Mouse (Mus musculus): ENCODE measurements at regions not wholly inside any gene's neighbourhood (a gene's known extent, or its start where the extent isn't known, plus 50 kb on each side); places are given as distances from the start of the nearest gene placed in this dataset.
A peak's percentile ranks its signal among the peaks of the same experiment; 100 is the strongest.

DNA sequence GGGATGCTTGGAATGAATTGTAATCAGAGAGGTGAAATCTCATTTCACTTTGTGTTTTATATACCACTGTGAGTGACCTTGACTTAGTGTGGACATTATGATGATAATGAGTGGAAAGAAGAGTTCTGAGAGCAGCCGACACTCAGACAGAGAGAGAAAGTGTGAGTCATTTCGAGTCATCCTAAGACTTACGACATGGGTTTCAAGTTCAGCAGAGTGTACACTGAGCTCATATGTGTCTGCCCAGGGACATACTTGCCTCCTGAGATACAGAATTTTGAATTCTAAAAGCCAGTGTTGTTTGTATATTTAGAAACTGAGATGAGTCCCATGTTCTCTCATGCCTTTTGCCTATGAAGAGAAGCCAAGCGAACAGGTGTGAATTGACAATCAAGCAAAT is 126.6 kb downstream of the Anxa5 start:
- no peaks in the 10 kb centered on the region for H3K4me1 ChIP-seq (ENCODE audit: control insufficient read depth, insufficient read depth, low read length)
- no peaks in the 10 kb centered on the region for H3K27me3 ChIP-seq (ENCODE audit: control insufficient read depth, insufficient read depth, low read length)
- H3K27ac ChIP-seq (ENCODE audit: insufficient read depth, low read length), result no peak overlapping the region
- no peak for TF ChIP-seq CTCF (IDR thresholded peaks at IDR 0.05; ENCODE audit: borderline replicate concordance, insufficient read depth, low read depth, low read length)
- no peak for TF ChIP-seq POLR2A (IDR thresholded peaks at IDR 0.05; ENCODE audit: borderline replicate concordance, insufficient read depth, low read length)
- no peak for DNase-seq
- 70% methylated on average over 4 of the region's 4 CpGs for WGBS
- no peak overlapping the region for H3K4me3 ChIP-seq (replicated peaks; ENCODE audit: insufficient read depth, low read depth, low read length)

DNA sequence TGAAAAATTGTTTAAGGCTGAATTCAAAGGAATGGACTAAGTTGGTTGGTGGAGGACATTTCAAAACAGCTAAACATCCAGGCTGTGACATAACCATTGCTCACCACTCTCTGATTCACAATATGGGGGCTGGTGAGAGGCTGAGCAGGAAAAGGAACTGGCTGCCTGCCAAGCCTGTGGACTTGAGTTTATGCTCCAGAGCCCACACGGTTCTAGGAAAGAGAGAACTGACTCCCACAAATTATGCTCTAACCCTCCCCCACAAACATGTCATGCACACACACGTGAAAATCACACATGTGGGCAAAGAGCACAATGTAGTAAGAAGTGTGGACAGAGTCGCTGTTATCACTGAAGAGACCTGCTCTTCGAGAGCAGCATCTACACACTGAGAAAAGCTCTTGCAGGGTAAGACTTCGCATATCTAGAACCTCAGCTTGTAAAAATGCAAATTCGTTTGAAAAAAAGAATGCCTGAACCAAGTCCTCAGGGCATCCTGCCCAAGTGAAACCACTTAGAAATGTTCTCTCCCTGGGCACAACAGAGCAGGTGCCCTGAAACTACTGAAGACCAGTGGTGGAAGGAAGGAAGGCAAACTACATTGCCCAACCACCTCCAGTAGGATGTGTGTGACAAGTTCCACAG is 118.9 kb upstream of the Qrfpr start:
- H3K4me3 ChIP-seq (replicated peaks; ENCODE audit: insufficient read depth, low read depth, low read length), result no peak overlapping the region
- peak in 1 of 2 experiments; percentile 2 for DNase-seq
- WGBS, result 46% methylated on average over 6 of the region's 6 CpGs
- TF ChIP-seq CTCF (IDR thresholded peaks at IDR 0.05; ENCODE audit: borderline replicate concordance, insufficient read depth, low read depth, low read length) (no peak), POLR2A (IDR thresholded peaks at IDR 0.05; ENCODE audit: borderline replicate concordance, insufficient read depth, low read length) (no peak)
- no peak overlapping the region for H3K27ac ChIP-seq (ENCODE audit: insufficient read depth, low read length)
- H3K27me3 ChIP-seq (ENCODE audit: control insufficient read depth, insufficient read depth, low read length), result no peaks in the 10 kb centered on the region
- H3K4me1 ChIP-seq (ENCODE audit: control insufficient read depth, insufficient read depth, low read length), result peaks cover 2% of the 10 kb centered on the region; the same call in 1 of the 2 replicates

DNA sequence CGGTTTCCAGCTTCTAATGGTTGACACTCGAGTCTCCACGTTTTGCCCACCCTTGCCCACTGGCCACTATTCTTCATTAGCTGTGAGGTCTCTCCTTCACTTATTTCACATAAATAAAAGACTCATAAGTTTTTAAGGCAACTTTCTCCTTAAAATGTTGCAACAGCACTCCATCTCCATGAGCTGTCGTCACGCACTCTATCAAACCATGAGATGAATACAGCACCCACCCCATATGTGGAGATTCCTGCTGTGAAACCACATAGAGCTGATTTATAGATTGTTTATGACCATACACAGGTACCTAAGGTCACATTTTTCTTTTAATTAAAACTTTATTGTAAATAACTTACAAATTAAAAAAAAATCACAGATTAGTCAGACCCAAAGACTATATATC is 117.5 kb upstream of the Qrfpr start:
- DNase-seq, result no peak
- Histone ChIP-seq H3K4me3 (replicated peaks; ENCODE audit: insufficient read depth, low read depth, low read length) (no peak overlapping the region), H3K4me1 (ENCODE audit: control insufficient read depth, insufficient read depth, low read length) (peaks cover 2% of the 10 kb centered on the region; the same call in 1 of the 2 replicates), H3K27me3 (ENCODE audit: control insufficient read depth, insufficient read depth, low read length) (no peaks in the 10 kb centered on the region), H3K27ac (ENCODE audit: insufficient read depth, low read length) (no peak overlapping the region)
- no peak for TF ChIP-seq POLR2A (IDR thresholded peaks at IDR 0.05; ENCODE audit: borderline replicate concordance, insufficient read depth, low read length)
- no peak for TF ChIP-seq CTCF (IDR thresholded peaks at IDR 0.05; ENCODE audit: borderline replicate concordance, insufficient read depth, low read depth, low read length)
- WGBS, result 94% methylated on average over 5 of the region's 5 CpGs

- no peaks in the 10 kb centered on the region for H3K4me1 ChIP-seq (ENCODE audit: control insufficient read depth, insufficient read depth, low read length)
- no peak overlapping the region for H3K27ac ChIP-seq (ENCODE audit: insufficient read depth, low read length)
- DNase-seq, result no peak
- H3K4me3 ChIP-seq (replicated peaks; ENCODE audit: insufficient read depth, low read depth, low read length), result no peak overlapping the region
- H3K27me3 ChIP-seq (ENCODE audit: control insufficient read depth, insufficient read depth, low read length), result no peaks in the 10 kb centered on the region
- TF ChIP-seq CTCF (IDR thresholded peaks at IDR 0.05; ENCODE audit: borderline replicate concordance, insufficient read depth, low read depth, low read length), result no peak
- TF ChIP-seq POLR2A (IDR thresholded peaks at IDR 0.05; ENCODE audit: borderline replicate concordance, insufficient read depth, low read length), result no peak
- 67% methylated on average over 5 of the region's 5 CpGs for WGBS
These were observed 112.2 kb upstream of the Qrfpr start for GRCm38 (mm10) chr3:36334279-36334678.

DNA sequence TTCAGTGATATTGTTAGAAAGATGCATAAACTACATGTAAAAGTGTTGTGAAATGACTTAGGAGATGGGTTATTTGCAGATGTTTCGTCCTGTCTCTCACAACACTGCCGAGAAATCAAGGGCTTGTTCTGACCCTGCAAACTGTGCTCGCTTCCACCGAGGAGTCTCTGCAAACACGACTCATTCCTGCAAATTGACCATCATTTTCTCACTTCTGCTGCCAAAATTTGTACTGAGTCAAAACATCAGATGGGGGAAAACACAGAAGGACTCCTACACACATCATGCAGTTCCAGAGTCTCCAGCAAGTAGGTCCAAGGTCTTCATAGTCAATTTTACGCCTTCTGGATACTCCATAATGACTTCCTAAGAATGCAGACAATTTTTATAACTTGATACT is 109.9 kb upstream of the Qrfpr start:
- no peak for DNase-seq
- no peak overlapping the region for H3K27ac ChIP-seq (ENCODE audit: insufficient read depth, low read length)
- 87% methylated on average over 6 of the region's 6 CpGs for WGBS
- H3K4me1 ChIP-seq (ENCODE audit: control insufficient read depth, insufficient read depth, low read length), result no peaks in the 10 kb centered on the region
- TF ChIP-seq POLR2A (IDR thresholded peaks at IDR 0.05; ENCODE audit: borderline replicate concordance, insufficient read depth, low read length) (no peak), CTCF (IDR thresholded peaks at IDR 0.05; ENCODE audit: borderline replicate concordance, insufficient read depth, low read depth, low read length) (no peak)
- H3K27me3 ChIP-seq (ENCODE audit: control insufficient read depth, insufficient read depth, low read length), result no peaks in the 10 kb centered on the region
- H3K4me3 ChIP-seq (replicated peaks; ENCODE audit: insufficient read depth, low read depth, low read length), result no peak overlapping the region

DNA sequence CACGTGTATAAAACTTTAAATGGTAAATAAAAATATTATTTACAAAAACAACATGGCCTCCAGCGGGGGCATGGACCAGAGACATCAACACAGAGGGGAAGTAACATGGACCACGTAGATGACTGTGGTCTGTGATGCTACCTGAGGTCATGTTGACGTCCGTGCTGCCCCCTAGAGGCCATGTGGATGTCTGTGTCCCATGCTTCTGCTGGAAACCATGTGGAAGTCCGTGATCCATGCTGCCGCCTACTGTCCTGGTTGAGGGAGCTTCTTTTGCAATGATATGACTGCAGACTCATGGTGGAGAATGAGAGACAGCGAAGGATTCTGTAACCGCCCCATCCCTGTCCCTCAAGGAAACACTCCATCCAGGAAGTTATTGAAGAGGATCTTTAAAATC is 108.5 kb upstream of the Qrfpr start:
- H3K4me1 ChIP-seq (ENCODE audit: control insufficient read depth, insufficient read depth, low read length), result no peaks in the 10 kb centered on the region
- TF ChIP-seq POLR2A (IDR thresholded peaks at IDR 0.05; ENCODE audit: borderline replicate concordance, insufficient read depth, low read length) (no peak), CTCF (IDR thresholded peaks at IDR 0.05; ENCODE audit: borderline replicate concordance, insufficient read depth, low read depth, low read length) (0 out of 2 replicates have a peak, but pooled peaks have one; percentile 32)
- no peaks in the 10 kb centered on the region for H3K27me3 ChIP-seq (ENCODE audit: control insufficient read depth, insufficient read depth, low read length)
- no peak overlapping the region for H3K4me3 ChIP-seq (replicated peaks; ENCODE audit: insufficient read depth, low read depth, low read length)
- H3K27ac ChIP-seq (ENCODE audit: insufficient read depth, low read length), result no peak overlapping the region
- 29% methylated on average over 9 of the region's 9 CpGs for WGBS
- DNase-seq, result peak in 1 of 2 experiments; percentile 7

DNA sequence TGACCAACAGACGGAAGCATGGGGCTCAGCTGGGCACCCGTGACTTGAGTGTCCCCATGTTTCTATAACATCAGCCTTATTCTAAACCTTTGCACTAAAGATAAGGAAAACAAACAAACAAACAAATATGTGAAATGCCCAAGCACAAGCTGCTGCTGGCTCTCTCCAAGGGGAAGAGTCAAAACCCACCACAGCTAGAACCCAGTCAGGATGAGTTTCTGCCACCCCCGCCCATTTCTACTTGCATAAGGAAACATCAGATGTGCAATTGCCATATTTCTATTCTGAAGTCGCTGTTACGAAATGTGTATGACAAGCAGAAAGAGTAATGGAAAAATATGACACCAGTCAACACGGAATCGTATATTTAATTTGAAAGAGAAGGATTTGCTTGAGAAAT is 107.5 kb upstream of the Qrfpr start:
- Histone ChIP-seq H3K27me3 (ENCODE audit: control insufficient read depth, insufficient read depth, low read length) (no peaks in the 10 kb centered on the region), H3K27ac (ENCODE audit: insufficient read depth, low read length) (no peak overlapping the region), H3K4me1 (ENCODE audit: control insufficient read depth, insufficient read depth, low read length) (no peaks in the 10 kb centered on the region), H3K4me3 (replicated peaks; ENCODE audit: insufficient read depth, low read depth, low read length) (no peak overlapping the region)
- TF ChIP-seq POLR2A (IDR thresholded peaks at IDR 0.05; ENCODE audit: borderline replicate concordance, insufficient read depth, low read length) (no peak), CTCF (IDR thresholded peaks at IDR 0.05; ENCODE audit: borderline replicate concordance, insufficient read depth, low read depth, low read length) (no peak)
- DNase-seq, result no peak
- whole genome bisulfite sequencing, result 87% methylated on average over 7 of the region's 7 CpGs

DNA sequence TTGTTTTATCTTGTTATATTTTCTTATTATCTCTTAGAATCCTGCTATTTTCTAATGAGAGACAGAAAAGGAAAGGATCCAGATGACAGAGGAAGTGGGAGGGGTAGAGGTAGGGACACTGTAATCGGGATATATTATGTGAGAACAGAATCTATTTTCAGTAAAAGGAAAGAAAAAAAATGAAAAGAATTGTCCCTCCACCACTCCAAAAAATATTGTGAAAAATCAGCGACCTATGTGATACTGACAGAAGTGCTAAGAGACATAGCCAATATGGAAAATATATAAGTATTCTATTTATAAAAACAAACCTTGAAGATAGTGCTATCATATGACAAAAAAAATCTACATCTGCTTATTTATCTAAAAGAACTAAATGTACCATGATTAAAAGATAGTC is 106.8 kb upstream of the Qrfpr start:
- no peaks in the 10 kb centered on the region for H3K4me1 ChIP-seq (ENCODE audit: control insufficient read depth, insufficient read depth, low read length)
- H3K27me3 ChIP-seq (ENCODE audit: control insufficient read depth, insufficient read depth, low read length), result no peaks in the 10 kb centered on the region
- no peak for DNase-seq
- 86% methylated on average over 2 of the region's 2 CpGs for WGBS
- H3K27ac ChIP-seq (ENCODE audit: insufficient read depth, low read length), result no peak overlapping the region
- H3K4me3 ChIP-seq (replicated peaks; ENCODE audit: insufficient read depth, low read depth, low read length), result no peak overlapping the region
- no peak for TF ChIP-seq CTCF (IDR thresholded peaks at IDR 0.05; ENCODE audit: borderline replicate concordance, insufficient read depth, low read depth, low read length)
